Mouse (Mus musculus): Measurements from ENCODE around the gene Gda. TPM values are rescaled to one million over a fixed set of nuclear protein-coding genes. Genes with fewer than 3 reads are reported as not detected.

The Gda gene
- 12.2 and 15.8 TPM in 2 replicates for polyA plus RNA-seq (2012; rRNA removed)

GRCm38 (mm10) chr19:21473345-21473744, at the start of gene Gda:
TSS of gene Gda (minus strand) at chr19:21473445.

Other genes starting within 250 kb of the Gda start
- gene Zfand5, start 201.2 kb downstream of the Gda start, polyA plus RNA-seq (2012; rRNA removed) = 109 and 111 TPM in 2 replicates
- gene 1110059E24Rik, start 179.5 kb upstream of the Gda start, polyA plus RNA-seq (2012; rRNA removed) = 34.1 and 38.8 TPM in 2 replicates
- 32.0 and 32.3 TPM in 2 replicates for gene Abhd17b, start 179.7 kb upstream of the Gda start, polyA plus RNA-seq (2012; rRNA removed)

Measured in central nervous system, embryonic 18 days (tissue).